20 mouse cellular contexts compared by ENCODE assay signal in genomic region chr3:56039494-56039893, GRCm38 (mm10).
"Had no signal": no experiment of that assay in that cellular context is flagged by ENCODE, and none has a peak within 500 bp of the region (broad histone marks: within the 10 kb centered on the region; RNA-seq: fewer than 3 reads in every experiment).

No protein-coding gene starts in this region.

- H3K4me2 ChIP-seq: lung, embryonic 15.5 days; midbrain, embryonic 12.5 days; neural tube, embryonic 13.5 days; neural tube, embryonic 15.5 days had no signal

- H3K9me3 ChIP-seq: lung, embryonic 15.5 days; midbrain, embryonic 10.5 days; midbrain, embryonic 12.5 days; neural tube, embryonic 13.5 days; neural tube, embryonic 15.5 days had no signal

- H3K9ac ChIP-seq: lung, embryonic 15.5 days; midbrain, embryonic 12.5 days; neural tube, embryonic 13.5 days; neural tube, embryonic 15.5 days had no signal

- H3K36me3 ChIP-seq: lung, embryonic 15.5 days; midbrain, embryonic 10.5 days; midbrain, embryonic 12.5 days; neural tube, embryonic 13.5 days; neural tube, embryonic 15.5 days had no signal

- DNase-seq: lung, adult 2 months; lung, postnatal 14 days; lung, postnatal 4 days; midbrain, embryonic 14.5 days; retina, postnatal 1 day; right cerebral cortex, adult 18-20 months; right cerebral cortex, postnatal 25 days; right cerebral cortex, postnatal 4 days; spleen, adult 18-20 months; thymus, adult 18-20 months; thymus, postnatal 14 days; thymus, postnatal 36 days had no signal

- H3K27ac ChIP-seq: lung, embryonic 15.5 days; midbrain, embryonic 10.5 days; midbrain, embryonic 12.5 days; neural tube, embryonic 13.5 days; neural tube, embryonic 15.5 days had no signal

- H3K4me3 ChIP-seq: lung, embryonic 15.5 days; midbrain, embryonic 10.5 days; midbrain, embryonic 12.5 days; myocyte; neural tube, embryonic 13.5 days; neural tube, embryonic 15.5 days had no signal

- H3K4me1 ChIP-seq: lung, embryonic 15.5 days; midbrain, embryonic 10.5 days; midbrain, embryonic 12.5 days; neural tube, embryonic 13.5 days; neural tube, embryonic 15.5 days had no signal

- ATAC-seq: lung, postnatal 0 days; midbrain, embryonic 16.5 days had no signal

- H3K27me3 ChIP-seq: lung, embryonic 15.5 days; midbrain, embryonic 12.5 days; neural tube, embryonic 13.5 days; neural tube, embryonic 15.5 days had no signal
